Mouse (Mus musculus) urinary bladder, postnatal 10 days (tissue): Measurements from ENCODE around the gene Sp2.

Experiments
- DNase-seq: peaks from one replicate; pipeline ENCODE4 v3.0.0; 2022; ENCODE audit warnings: low spot score

Sp2 gene

DNA sequence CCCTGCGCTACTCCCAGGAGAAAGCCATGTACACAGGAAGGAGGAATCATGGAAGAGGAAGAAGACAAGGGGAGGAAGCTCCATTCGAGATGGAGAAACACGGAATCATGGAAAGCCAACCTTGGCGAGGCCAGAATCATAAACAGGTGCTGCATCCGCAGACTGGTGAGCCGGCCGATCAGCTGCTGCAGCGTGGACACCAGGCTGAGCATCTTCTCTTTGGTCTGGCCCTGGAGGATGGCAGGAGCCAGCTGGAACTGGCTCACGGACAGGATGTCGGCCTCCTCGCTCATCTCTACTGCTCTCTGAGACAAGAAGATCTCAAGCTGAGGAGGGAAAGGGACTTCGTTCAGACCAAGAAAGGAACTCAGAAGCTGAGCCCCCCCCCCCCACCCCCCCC, 74.2 kb downstream of the Sp2 start:
- DNase-seq, result no peak

DNA sequence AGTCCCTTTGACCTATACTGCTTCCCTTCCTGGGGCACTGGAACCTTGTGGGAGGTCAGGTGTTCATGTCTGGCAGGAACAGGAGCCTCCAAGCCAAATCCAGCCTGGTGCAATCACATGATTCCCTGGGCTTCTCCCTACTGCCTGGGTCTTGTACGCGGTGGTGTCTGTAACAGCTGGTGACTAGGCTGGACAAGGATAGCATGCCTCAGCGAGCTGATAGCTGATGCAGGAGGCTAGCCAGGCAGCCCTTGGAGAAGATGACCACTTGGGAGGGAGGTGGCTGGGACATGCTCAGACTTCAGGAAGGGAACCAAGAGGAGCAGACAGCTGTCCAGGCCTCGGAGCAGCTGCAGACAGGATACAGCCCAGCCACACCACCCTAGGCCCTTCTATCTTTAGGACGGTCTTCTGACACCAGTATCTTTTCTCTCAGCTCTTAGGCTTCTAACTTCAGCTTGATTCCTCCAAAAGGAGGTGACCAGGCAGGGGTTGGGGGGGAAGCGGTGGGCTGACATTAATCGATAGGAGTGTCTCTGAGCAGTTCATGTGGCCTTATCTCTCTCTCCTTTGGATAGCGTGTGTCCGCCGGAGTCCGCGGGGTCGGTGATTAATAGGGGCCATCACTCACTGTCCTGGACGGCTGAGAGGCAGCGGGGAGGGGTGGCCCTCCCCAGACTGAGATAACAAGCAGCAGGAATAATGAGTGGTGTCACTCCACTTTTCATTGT, 76.2 kb downstream of the Sp2 start:
- no peak for DNase-seq
